Mouse (Mus musculus): ENCODE results near the gene Ccdc149. TPM values are rescaled to one million over a fixed set of nuclear protein-coding genes. Genes with fewer than 3 reads are reported as not detected.

Ccdc149 gene
- polyA plus RNA-seq, 1 experiment = 0.30 TPM

DNA sequence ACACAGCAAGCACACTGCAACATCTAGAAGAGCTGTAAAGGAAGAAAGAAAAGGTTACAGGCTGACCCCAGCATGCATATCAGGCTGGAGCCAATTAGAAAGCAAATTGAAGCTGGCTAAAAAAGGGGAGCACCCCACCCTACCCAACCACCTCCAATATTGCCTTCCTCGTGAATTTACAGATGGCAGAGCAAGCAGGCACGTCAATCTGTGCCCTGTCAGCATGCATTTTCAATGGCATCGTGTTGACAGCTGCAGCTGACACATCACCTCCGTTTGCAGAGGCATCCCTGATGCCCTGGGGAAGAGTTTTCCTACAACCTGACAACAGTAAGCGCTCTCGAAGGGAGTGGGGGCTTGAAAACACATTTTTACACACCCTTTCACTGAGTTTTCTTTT lies 14.2 kb downstream of the Ccdc149 start:
- 94% methylated on average over 6 of the region's 6 CpGs for WGBS
- TF ChIP-seq CTCF (IDR thresholded peaks at IDR 0.05; ENCODE audit: borderline replicate concordance, control insufficient read depth, extremely low read depth, insufficient read depth, low read length, poor library complexity) = no peak
- TF ChIP-seq POLR2A (IDR thresholded peaks at IDR 0.05; ENCODE audit: control insufficient read depth, extremely low read depth, insufficient read depth, low read length, poor library complexity) = no peak
- no peaks in the 10 kb centered on the region for H3K36me3 ChIP-seq (ENCODE audit: control insufficient read depth, insufficient read depth, low read length)
- no peak overlapping the region for H3K4me3 ChIP-seq (ENCODE audit: control insufficient read depth, insufficient read depth, low read length)
- no peaks in the 10 kb centered on the region for H3K27me3 ChIP-seq (ENCODE audit: control insufficient read depth, insufficient read depth, low read length)
- no peak for DNase-seq
- no peak overlapping the region for H3K27ac ChIP-seq (ENCODE audit: control insufficient read depth, insufficient read depth, low read length)
- no peaks in the 10 kb centered on the region for H3K4me1 ChIP-seq (replicated peaks; ENCODE audit: control insufficient read depth, insufficient read depth, low read length)

DNA sequence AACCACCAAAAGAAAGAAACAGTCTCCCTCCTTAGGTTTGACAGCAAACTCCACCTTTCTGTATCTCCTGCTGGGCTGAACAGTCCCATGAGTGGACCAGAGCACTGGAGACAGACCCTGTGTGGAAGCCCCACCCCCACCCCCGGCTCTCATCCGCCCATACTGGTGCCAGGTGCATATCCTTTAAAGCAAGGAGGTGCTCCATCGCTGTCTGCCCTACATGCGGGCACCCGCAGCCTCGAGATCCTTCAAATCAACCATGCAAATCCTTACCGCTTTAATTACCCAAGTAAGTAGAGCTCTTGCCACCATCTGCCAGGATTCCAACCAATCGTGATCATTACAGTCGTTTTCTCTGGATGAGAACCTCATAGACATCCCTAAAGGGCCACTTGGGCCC lies 20.5 kb downstream of the Ccdc149 start:
- TF ChIP-seq POLR2A (IDR thresholded peaks at IDR 0.05; ENCODE audit: control insufficient read depth, extremely low read depth, insufficient read depth, low read length, poor library complexity) (no peak), CTCF (IDR thresholded peaks at IDR 0.05; ENCODE audit: borderline replicate concordance, control insufficient read depth, extremely low read depth, insufficient read depth, low read length, poor library complexity) (no peak)
- Histone ChIP-seq H3K27me3 (ENCODE audit: control insufficient read depth, insufficient read depth, low read length) (no peaks in the 10 kb centered on the region), H3K4me3 (ENCODE audit: control insufficient read depth, insufficient read depth, low read length) (no peak overlapping the region), H3K4me1 (replicated peaks; ENCODE audit: control insufficient read depth, insufficient read depth, low read length) (no peaks in the 10 kb centered on the region), H3K27ac (ENCODE audit: control insufficient read depth, insufficient read depth, low read length) (no peak overlapping the region), H3K36me3 (ENCODE audit: control insufficient read depth, insufficient read depth, low read length) (no peaks in the 10 kb centered on the region)
- no peak for DNase-seq
- 96% methylated on average over 9 of the region's 9 CpGs for WGBS

DNA sequence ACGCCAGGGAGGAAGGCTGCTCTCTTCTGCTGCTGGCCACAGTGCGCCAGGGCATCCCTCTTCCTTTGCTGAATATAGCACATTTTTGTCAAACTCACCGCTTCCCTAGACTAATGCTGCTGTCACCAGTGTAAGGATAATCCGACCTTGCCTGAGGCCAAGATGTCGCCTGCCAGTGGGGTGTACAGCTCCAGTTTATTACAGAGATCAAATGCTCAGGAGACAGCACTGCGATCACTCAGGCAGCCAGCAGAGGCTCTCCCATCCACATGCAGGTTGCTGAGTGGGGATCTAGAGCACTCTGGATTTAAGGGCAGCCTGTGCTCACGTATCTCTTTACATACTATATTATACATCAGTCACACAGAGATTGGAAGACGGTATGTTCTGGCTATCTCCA lies 22.1 kb downstream of the Ccdc149 start:
- Histone ChIP-seq H3K4me1 (replicated peaks; ENCODE audit: control insufficient read depth, insufficient read depth, low read length) (no peaks in the 10 kb centered on the region), H3K27ac (ENCODE audit: control insufficient read depth, insufficient read depth, low read length) (no peak overlapping the region), H3K36me3 (ENCODE audit: control insufficient read depth, insufficient read depth, low read length) (no peaks in the 10 kb centered on the region), H3K27me3 (ENCODE audit: control insufficient read depth, insufficient read depth, low read length) (no peaks in the 10 kb centered on the region), H3K4me3 (ENCODE audit: control insufficient read depth, insufficient read depth, low read length) (no peak overlapping the region)
- TF ChIP-seq POLR2A (IDR thresholded peaks at IDR 0.05; ENCODE audit: control insufficient read depth, extremely low read depth, insufficient read depth, low read length, poor library complexity) (no peak), CTCF (IDR thresholded peaks at IDR 0.05; ENCODE audit: borderline replicate concordance, control insufficient read depth, extremely low read depth, insufficient read depth, low read length, poor library complexity) (no peak)
- DNase-seq = no peak
- 95% methylated on average over 8 of the region's 8 CpGs for WGBS

DNA sequence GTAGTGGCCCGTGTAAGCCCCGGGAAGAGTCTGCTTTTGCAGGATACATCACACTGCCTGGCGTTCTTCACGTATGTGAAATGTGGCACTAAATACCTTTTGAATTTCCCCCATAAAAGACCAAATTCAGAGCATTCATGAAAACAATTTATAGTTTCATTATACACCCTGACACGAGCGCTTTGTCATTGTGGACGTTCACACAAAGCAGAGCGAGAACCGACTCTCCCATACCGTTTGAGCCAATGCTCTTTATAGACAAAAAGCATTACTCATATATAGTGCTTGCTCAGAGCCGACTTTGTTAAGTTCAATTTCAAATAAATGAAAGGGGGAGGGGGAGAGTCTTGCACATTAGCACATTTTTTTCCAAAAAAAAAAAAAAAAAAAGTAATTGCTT lies 31.0 kb downstream of the Ccdc149 start:
- Histone ChIP-seq H3K4me1 (replicated peaks; ENCODE audit: control insufficient read depth, insufficient read depth, low read length) (no peaks in the 10 kb centered on the region), H3K4me3 (ENCODE audit: control insufficient read depth, insufficient read depth, low read length) (no peak overlapping the region), H3K36me3 (ENCODE audit: control insufficient read depth, insufficient read depth, low read length) (no peaks in the 10 kb centered on the region), H3K27ac (ENCODE audit: control insufficient read depth, insufficient read depth, low read length) (no peak overlapping the region), H3K27me3 (ENCODE audit: control insufficient read depth, insufficient read depth, low read length) (no peaks in the 10 kb centered on the region)
- TF ChIP-seq POLR2A (IDR thresholded peaks at IDR 0.05; ENCODE audit: control insufficient read depth, extremely low read depth, insufficient read depth, low read length, poor library complexity) (no peak), CTCF (IDR thresholded peaks at IDR 0.05; ENCODE audit: borderline replicate concordance, control insufficient read depth, extremely low read depth, insufficient read depth, low read length, poor library complexity) (no peak)
- DNase-seq = no peak
- WGBS = 95% methylated on average over 11 of the region's 11 CpGs

DNA sequence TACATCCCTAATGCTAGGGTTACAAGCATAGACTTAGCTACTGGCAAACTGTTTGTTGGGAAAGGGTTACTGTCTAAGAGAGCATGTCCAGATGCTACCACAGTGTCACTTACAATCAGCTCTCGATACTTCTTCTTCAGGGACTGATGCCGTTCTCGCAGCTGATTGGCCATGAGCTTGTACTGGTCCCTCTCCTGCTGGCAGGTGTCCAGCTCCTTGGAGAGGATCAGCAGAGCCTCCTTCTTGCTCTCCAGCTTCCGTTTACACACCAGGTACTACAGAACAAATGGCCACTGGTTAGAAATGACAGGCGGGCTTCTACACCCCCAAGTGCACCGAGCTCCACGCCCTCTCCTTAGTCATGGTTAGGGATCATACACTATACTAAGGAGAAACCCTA lies 32.4 kb downstream of the Ccdc149 start:
- WGBS = 93% methylated on average over 7 of the region's 7 CpGs

DNA sequence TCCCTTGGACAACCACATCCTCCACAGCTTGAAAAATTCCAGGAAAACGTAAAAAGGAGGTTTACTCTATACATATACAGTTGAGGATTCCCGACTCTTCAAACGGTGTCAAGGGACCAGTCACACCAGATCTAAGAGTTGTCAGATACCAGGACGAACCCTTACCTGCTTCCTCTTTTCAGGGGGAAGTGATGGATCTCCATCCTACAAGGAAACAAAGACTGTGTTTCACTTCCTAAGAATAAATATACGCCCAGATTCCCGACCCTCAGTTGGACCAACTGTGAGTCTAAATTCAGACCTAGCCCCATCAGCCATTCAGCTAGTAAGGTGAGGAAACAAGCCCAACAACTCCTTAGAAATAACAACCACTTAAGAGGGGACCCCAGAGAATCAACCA lies 35.8 kb downstream of the Ccdc149 start:
- H3K4me1 ChIP-seq (replicated peaks; ENCODE audit: control insufficient read depth, insufficient read depth, low read length) = no peaks in the 10 kb centered on the region
- H3K27ac ChIP-seq (ENCODE audit: control insufficient read depth, insufficient read depth, low read length) = no peak overlapping the region
- no peak overlapping the region for H3K4me3 ChIP-seq (ENCODE audit: control insufficient read depth, insufficient read depth, low read length)
- no peak for DNase-seq
- no peaks in the 10 kb centered on the region for H3K36me3 ChIP-seq (ENCODE audit: control insufficient read depth, insufficient read depth, low read length)
- H3K27me3 ChIP-seq (ENCODE audit: control insufficient read depth, insufficient read depth, low read length) = no peaks in the 10 kb centered on the region
- TF ChIP-seq CTCF (IDR thresholded peaks at IDR 0.05; ENCODE audit: borderline replicate concordance, control insufficient read depth, extremely low read depth, insufficient read depth, low read length, poor library complexity) = no peak
- WGBS = 82% methylated on average over 6 of the region's 6 CpGs

More for the DNA sequence above, 32.4 kb downstream of the Ccdc149 start:
- Histone ChIP-seq H3K27me3 (ENCODE audit: control insufficient read depth, insufficient read depth, low read length) (no peaks in the 10 kb centered on the region), H3K4me3 (ENCODE audit: control insufficient read depth, insufficient read depth, low read length) (no peak overlapping the region), H3K27ac (ENCODE audit: control insufficient read depth, insufficient read depth, low read length) (no peak overlapping the region), H3K4me1 (replicated peaks; ENCODE audit: control insufficient read depth, insufficient read depth, low read length) (no peaks in the 10 kb centered on the region), H3K36me3 (ENCODE audit: control insufficient read depth, insufficient read depth, low read length) (no peaks in the 10 kb centered on the region)
- no peak for DNase-seq
- TF ChIP-seq POLR2A (IDR thresholded peaks at IDR 0.05; ENCODE audit: control insufficient read depth, extremely low read depth, insufficient read depth, low read length, poor library complexity) = no peak
- TF ChIP-seq CTCF (IDR thresholded peaks at IDR 0.05; ENCODE audit: borderline replicate concordance, control insufficient read depth, extremely low read depth, insufficient read depth, low read length, poor library complexity) = no peak

DNA sequence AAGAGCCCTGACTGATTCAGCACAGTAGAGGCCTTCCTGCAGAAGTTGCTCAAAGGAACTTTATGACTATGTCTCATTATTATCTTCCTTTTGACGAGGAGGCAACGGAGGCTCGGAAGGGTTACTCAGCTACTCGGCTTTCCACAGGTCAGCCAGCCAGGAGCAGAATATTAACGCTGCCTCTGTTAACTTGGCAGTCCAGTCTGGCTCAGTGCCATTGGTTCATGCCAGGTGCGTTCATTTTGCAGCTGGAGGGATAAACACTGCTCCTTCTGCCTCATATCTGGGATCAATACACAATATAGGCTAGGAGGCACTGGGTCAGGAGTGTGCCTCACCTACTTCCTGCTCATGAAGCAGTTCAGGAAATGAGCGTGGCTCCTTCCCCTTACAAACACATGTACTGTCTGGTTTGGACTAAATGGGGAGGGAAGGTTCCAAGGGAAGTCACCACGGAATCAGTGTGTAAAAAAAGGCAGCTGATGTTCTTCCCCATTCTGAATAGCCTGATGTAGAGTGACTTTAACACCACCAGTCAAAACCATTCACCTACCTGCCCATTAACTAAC lies 40.0 kb downstream of the Ccdc149 start:
- H3K36me3 ChIP-seq (ENCODE audit: control insufficient read depth, insufficient read depth, low read length) = no peaks in the 10 kb centered on the region
- no peak for DNase-seq
- H3K4me3 ChIP-seq (ENCODE audit: control insufficient read depth, insufficient read depth, low read length) = no peak overlapping the region
- no peak overlapping the region for H3K27ac ChIP-seq (ENCODE audit: control insufficient read depth, insufficient read depth, low read length)
- no peaks in the 10 kb centered on the region for H3K27me3 ChIP-seq (ENCODE audit: control insufficient read depth, insufficient read depth, low read length)
- no peaks in the 10 kb centered on the region for H3K4me1 ChIP-seq (replicated peaks; ENCODE audit: control insufficient read depth, insufficient read depth, low read length)
- WGBS = 71% methylated on average over 8 of the region's 8 CpGs
- TF ChIP-seq CTCF (IDR thresholded peaks at IDR 0.05; ENCODE audit: borderline replicate concordance, control insufficient read depth, extremely low read depth, insufficient read depth, low read length, poor library complexity) (no peak), POLR2A (IDR thresholded peaks at IDR 0.05; ENCODE audit: control insufficient read depth, extremely low read depth, insufficient read depth, low read length, poor library complexity) (no peak)

All from thymus, adult 2 months (tissue).